Mouse (Mus musculus) brain, embryonic 14.5 days (tissue): ENCODE results near the gene Ppm1b.

Source experiments
- CTCF ChIP-seq: fragments of 200-500 bp; IDR thresholded peaks from 2 replicates; pipeline ENCODE4 v1.5.1; 2012; ENCODE audit warnings: inconsistent platforms, mild to moderate bottlenecking, moderate library complexity, borderline replicate concordance; ENCODE audit not compliant: insufficient read depth, insufficient read length; ENCODE audit errors: extremely low read depth
- POLR2A ChIP-seq: fragments of 200-500 bp; IDR thresholded peaks from 2 replicates; pipeline ENCODE4 v1.6.1; 2012; ENCODE audit warnings: mild to moderate bottlenecking, inconsistent platforms, borderline replicate concordance; ENCODE audit not compliant: poor library complexity, insufficient read depth, insufficient read length, severe bottlenecking; ENCODE audit errors: extremely low read depth

DNA sequence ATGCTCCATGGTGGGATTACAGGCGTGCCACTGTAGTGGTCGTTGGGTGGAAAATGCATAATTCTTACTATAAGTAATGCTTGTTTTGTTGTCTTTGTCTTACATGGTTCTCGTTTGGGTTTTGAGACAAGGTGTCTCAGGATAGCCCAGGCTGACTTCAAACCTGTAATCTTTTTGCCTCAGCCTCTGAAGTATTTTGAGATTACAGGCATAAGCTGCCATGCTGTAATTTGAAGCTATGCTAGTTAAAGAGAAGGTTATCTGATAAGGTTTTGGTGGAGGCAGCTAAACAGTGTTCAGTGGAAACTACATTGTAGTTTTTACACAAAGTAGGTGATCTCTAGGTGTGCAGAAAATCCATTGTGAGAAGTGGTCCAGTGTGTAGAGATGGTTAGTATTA, 61.8 kb downstream of the Ppm1b start:
- TF ChIP-seq CTCF (no peak), POLR2A (no peak)
